ENCODE assay signal across 15 mouse cellular contexts in genomic region chr4:89401696-89402095, GRCm38 (mm10).
"Had no signal": no experiment of that assay in that cellular context is flagged by ENCODE, and none has a peak within 500 bp of the region (broad histone marks: within the 10 kb centered on the region; RNA-seq: fewer than 3 reads in every experiment).

No protein-coding gene starts in this region.

- H3K4me2 ChIP-seq: lung, embryonic 14.5 days; midbrain, embryonic 12.5 days; neural tube, embryonic 13.5 days; stomach, embryonic 15.5 days had no signal

- H3K36me3 ChIP-seq: midbrain, embryonic 10.5 days; midbrain, embryonic 12.5 days; neural tube, embryonic 13.5 days; stomach, embryonic 15.5 days had no signal

- H3K9ac ChIP-seq: lung, embryonic 14.5 days; midbrain, embryonic 12.5 days; neural tube, embryonic 13.5 days; stomach, embryonic 15.5 days had no signal

- H3K4me3 ChIP-seq: midbrain, embryonic 10.5 days; midbrain, embryonic 12.5 days; myocyte; neural tube, embryonic 13.5 days; stomach, embryonic 15.5 days had no signal

- H3K9me3 ChIP-seq: midbrain, embryonic 10.5 days; midbrain, embryonic 12.5 days; neural tube, embryonic 13.5 days; stomach, embryonic 15.5 days had no signal

- H3K4me1 ChIP-seq: midbrain, embryonic 10.5 days; midbrain, embryonic 12.5 days; neural tube, embryonic 13.5 days; stomach, embryonic 15.5 days had no signal

- H3K27ac ChIP-seq: midbrain, embryonic 10.5 days; midbrain, embryonic 12.5 days; neural tube, embryonic 13.5 days; stomach, embryonic 15.5 days; stomach, postnatal 0 days had no signal

- H3K27me3 ChIP-seq: midbrain, embryonic 12.5 days; neural tube, embryonic 13.5 days; stomach, embryonic 15.5 days had no signal

- DNase-seq: lung, adult 18-20 months; lung, embryonic 14.5 days; lung, postnatal 10 days; lung, postnatal 4 days; midbrain, embryonic 14.5 days; right cerebral cortex, postnatal 14 days; thymus, adult 2 months; thymus, postnatal 14 days; thymus, postnatal 36 days had no signal
